Mouse (Mus musculus): ENCODE results near the gene Cnr2.

GRCm38 (mm10) chr4:135891539-135891938 is 3.7 kb upstream of the Cnr2 start:
- TF ChIP-seq EP300 (IDR thresholded peaks at IDR 0.05; ENCODE audit: low read depth), result no peak
- no peak for TF ChIP-seq CTCF (IDR thresholded peaks at IDR 0.05; ENCODE audit: low read depth)

Measured in liver, postnatal 0 days (tissue).